Mouse (Mus musculus): ENCODE data around the gene Derl3.
A peak's percentile ranks its signal among the peaks of the same experiment; 100 is the strongest.
"Not testable (repeated sequence)": the region's sequence is repeated elsewhere in the genome, so short reads cannot be mapped to it uniquely, and the experiment has no call there.

Derl3 gene

GRCm38 (mm10) chr10:75872915-75873542 lies 20.2 kb upstream of the Derl3 start:
- DNase-seq (ENCODE audit: low spot score in 2 of 2) = peak; percentile 55 to 67

- DNase-seq (ENCODE audit: low spot score in 2 of 2) = no peak
Measured at GRCm38 (mm10) chr10:75873543-75874170, 19.6 kb upstream of the Derl3 start.

- DNase-seq (ENCODE audit: low spot score in 2 of 2) = no peak
Measured at GRCm38 (mm10) chr10:75878836-75879235, 14.4 kb upstream of the Derl3 start.

GRCm38 (mm10) chr10:75880351-75880750 lies 12.9 kb upstream of the Derl3 start:
- DNase-seq (ENCODE audit: low spot score in 2 of 2) = no peak

GRCm38 (mm10) chr10:75880771-75881577 lies 12.2 kb upstream of the Derl3 start:
- no peak for DNase-seq (ENCODE audit: low spot score in 2 of 2)

GRCm38 (mm10) chr10:75881578-75882432 lies 11.4 kb upstream of the Derl3 start:
- no peak for DNase-seq (ENCODE audit: low spot score in 2 of 2)

- DNase-seq (ENCODE audit: low spot score in 2 of 2) = no peak
Measured at GRCm38 (mm10) chr10:75882433-75883231, 10.6 kb upstream of the Derl3 start.

- DNase-seq (ENCODE audit: low spot score in 2 of 2) = peak; percentile 73 to 81
Measured at GRCm38 (mm10) chr10:75883232-75883552, 10.0 kb upstream of the Derl3 start.

GRCm38 (mm10) chr10:75884742-75885141 lies 8.5 kb upstream of the Derl3 start:
- DNase-seq (ENCODE audit: low spot score in 2 of 2) = no peak

GRCm38 (mm10) chr10:75887504-75887903 lies 5.7 kb upstream of the Derl3 start:
- DNase-seq (ENCODE audit: low spot score in 2 of 2) = not testable (repeated sequence)

- DNase-seq (ENCODE audit: low spot score in 2 of 2) = no peak
Measured at GRCm38 (mm10) chr10:75889406-75890153, 3.6 kb upstream of the Derl3 start.

GRCm38 (mm10) chr10:75894601-75895000 lies 1.4 kb downstream of the Derl3 start:
- no peak for DNase-seq (ENCODE audit: low spot score in 2 of 2)

- DNase-seq (ENCODE audit: low spot score in 2 of 2) = no peak
Measured at GRCm38 (mm10) chr10:75895730-75896129, 2.5 kb downstream of the Derl3 start.

- DNase-seq (ENCODE audit: low spot score in 2 of 2) = no peak
Measured at GRCm38 (mm10) chr10:75896208-75896607, 3.0 kb downstream of the Derl3 start.

GRCm38 (mm10) chr10:75897373-75897772 lies 4.2 kb downstream of the Derl3 start:
- DNase-seq (ENCODE audit: low spot score in 2 of 2) = peak in 1 of 2 experiments; percentile 62

- no peak for DNase-seq (ENCODE audit: low spot score in 2 of 2)
Measured at GRCm38 (mm10) chr10:75898039-75898564, 4.9 kb downstream of the Derl3 start.

GRCm38 (mm10) chr10:75898846-75899245 lies 5.6 kb downstream of the Derl3 start:
- DNase-seq (ENCODE audit: low spot score in 2 of 2) = no peak

- no peak for DNase-seq (ENCODE audit: low spot score in 2 of 2)
Measured at GRCm38 (mm10) chr10:75904391-75904790, 11.2 kb downstream of the Derl3 start.

GRCm38 (mm10) chr10:75906882-75907281 lies 13.7 kb downstream of the Derl3 start:
- no peak for DNase-seq (ENCODE audit: low spot score in 2 of 2)

- DNase-seq (ENCODE audit: low spot score in 2 of 2) = no peak
Measured at GRCm38 (mm10) chr10:75910698-75911097, 17.5 kb downstream of the Derl3 start.

Data from frontal cortex, postnatal 14 days (tissue).